Mouse (Mus musculus): ENCODE data around the gene Zfp14. TPM values are rescaled to one million over a fixed set of nuclear protein-coding genes. Genes with fewer than 3 reads are reported as not detected.

Zfp14 gene
- total RNA-seq (2012; rRNA removed) (0.34 TPM in 2 replicates), total RNA-seq (2014; rRNA removed) (0.34 and 0.96 TPM in 2 replicates), polyA plus RNA-seq (2012; ENCODE audit: insufficient read length, low read depth) (0.31 and 0.54 TPM in 2 replicates)

- peak within 1 kb of the TSS; percentile 42 for H3K9ac ChIP-seq (ENCODE audit: insufficient read depth, low read depth)
- peaks cover 1 to 15% of the 10 kb centered on the region in 2 experiments for H3K36me3 ChIP-seq (replicated peaks in 1 of 2; ENCODE audit: control insufficient read depth in 1 of 2, insufficient read depth in 1 of 2, low read length in 1 of 2)
- TF ChIP-seq JUN (IDR thresholded peaks at IDR 0.05; ENCODE audit: insufficient read depth, low read depth, low read length) (no peak), NRF1 (IDR thresholded peaks at IDR 0.05; ENCODE audit: low read depth, low read length) (peak; percentile 87), KAT2A (IDR thresholded peaks at IDR 0.05; ENCODE audit: insufficient replicate concordance, low read length) (peak; percentile 89; the same call in 1 of the 2 replicates), SIN3A (IDR thresholded peaks at IDR 0.05; ENCODE audit: low read length) (peak; percentile 33; the same call in 1 of the 2 replicates), USF1 (IDR thresholded peaks at IDR 0.05; ENCODE audit: low read depth, low read length) (no peak), NELFE (IDR thresholded peaks at IDR 0.05; ENCODE audit: low read depth, low read length) (0 out of 2 replicates have a peak, but pooled peaks have one; percentile 40), GABPA (IDR thresholded peaks at IDR 0.05; ENCODE audit: insufficient replicate concordance, low read depth, low read length) (peak; percentile 9; the same call in 1 of the 2 replicates), MAX (IDR thresholded peaks at IDR 0.05; ENCODE audit: low read length) (no peak), POLR2A (IDR thresholded peaks at IDR 0.05; ENCODE audit: low read depth, low read length) (peak; percentile 81), EP300 (IDR thresholded peaks at IDR 0.05; ENCODE audit: low read length) (no peak), ZMIZ1 (IDR thresholded peaks at IDR 0.05; ENCODE audit: low read depth, low read length) (no peak), ELF1 (IDR thresholded peaks at IDR 0.05; ENCODE audit: low read depth, low read length) (peak; percentile 84), TCF12 (IDR thresholded peaks at IDR 0.05; ENCODE audit: low read depth, low read length) (0 out of 2 replicates have a peak, but pooled peaks have one; percentile 35), UBTF (IDR thresholded peaks at IDR 0.05; ENCODE audit: low read depth, low read length) (no peak), HCFC1 (IDR thresholded peaks at IDR 0.05; ENCODE audit: low read depth, low read length) (peak; percentile 98), TBP (conservative IDR thresholded peaks at IDR 0.05; ENCODE audit: low read depth, low read length) (peak; percentile 69; the same call in 1 of the 2 replicates), ZC3H11A (IDR thresholded peaks at IDR 0.05; ENCODE audit: low read depth, low read length) (no peak), MEF2A (IDR thresholded peaks at IDR 0.05; ENCODE audit: borderline replicate concordance, low read depth, low read length) (no peak)
- H3K79me2 ChIP-seq (replicated peaks; ENCODE audit: control insufficient read depth, extremely low read depth, insufficient read depth, poor library complexity, severe bottlenecking), result no peaks in the 10 kb centered on the region
- dilution Hi-C loops (cut with MboI; ENCODE audit: extremely low pct_ligation_motif_present, extremely low pct_unique_long_range_greater_than_20kb, low sequenced_read_pairs), result no loop called here
- H3K4me1 ChIP-seq (ENCODE audit: control insufficient read depth in 1 of 2, insufficient read depth in 2 of 2), result peaks cover 3 to 19% of the 10 kb centered on the region in 2 experiments
- peak; percentile 89 for DNase-seq (ENCODE audit: extremely low read depth)
- no peaks in the 10 kb centered on the region for H3K27me3 ChIP-seq (replicated peaks)
- H3K27ac ChIP-seq (ENCODE audit: insufficient read depth, low read depth), result peak within 1 kb of the TSS; percentile 34; the same call in 1 of the 2 replicates
- in situ Hi-C loops (cut with MboI; ENCODE audit: low pct_ligation_motif_present, low pct_unique_long_range_greater_than_20kb, low sequenced_read_pairs), result no loop called here
- peak within 1 kb of the TSS; percentile 81 for H3K4me2 ChIP-seq (ENCODE audit: insufficient read depth, low read depth, poor library complexity, severe bottlenecking)
- H3K4me3 ChIP-seq (replicated peaks in 1 of 3; ENCODE audit: low read depth in 2 of 3, low read length in 2 of 3, poor library complexity in 1 of 3), result peak within 1 kb of the TSS; percentile 71 to 85 (median 82)
- no peaks in the 10 kb centered on the region for H3K9me3 ChIP-seq (replicated peaks; ENCODE audit: low read length)
These were observed at the start of gene Zfp14 for GRCm38 (mm10) chr7:30050882-30051548. Gene Zfp14, minus strand, starts transcription at chr7:30051380.

DNA sequence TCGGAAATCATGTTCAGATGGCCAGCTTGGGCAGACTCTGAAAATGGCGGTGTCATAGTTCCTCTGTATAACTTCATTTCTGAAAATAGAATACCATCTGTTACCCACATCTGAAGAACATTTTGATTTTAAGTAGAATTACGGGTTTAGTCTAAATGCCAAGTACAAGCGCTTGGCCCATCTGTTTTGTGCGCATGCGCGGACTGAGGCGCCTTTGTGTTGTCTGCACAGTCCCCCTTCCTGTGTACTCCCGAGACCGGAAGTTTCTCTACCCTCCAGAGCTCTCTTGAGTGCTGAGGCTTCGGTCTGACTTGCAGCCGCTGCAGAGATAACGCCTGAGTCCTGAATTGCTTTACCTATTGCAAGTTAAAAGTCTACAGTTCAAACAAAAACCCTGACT lies 48.1 kb upstream of the Zfp14 start:
- in situ Hi-C loops (cut with MboI; ENCODE audit: low pct_ligation_motif_present, low pct_unique_long_range_greater_than_20kb, low sequenced_read_pairs), result no loop called here
- peak overlapping the region; percentile 24; the same call in 1 of the 2 replicates for H3K4me2 ChIP-seq (ENCODE audit: insufficient read depth, low read depth, poor library complexity, severe bottlenecking)
- no peak overlapping the region for H3K27ac ChIP-seq (ENCODE audit: insufficient read depth, low read depth)
- H3K4me3 ChIP-seq (replicated peaks in 1 of 3; ENCODE audit: low read depth in 2 of 3, low read length in 2 of 3, poor library complexity in 1 of 3), result peak overlapping the region; percentile 33 to 46 (median 40)
- peaks cover 24 to 51% of the 10 kb centered on the region in 2 experiments for H3K36me3 ChIP-seq (replicated peaks in 1 of 2; ENCODE audit: control insufficient read depth in 1 of 2, insufficient read depth in 1 of 2, low read length in 1 of 2)
- dilution Hi-C loops (cut with MboI; ENCODE audit: extremely low pct_ligation_motif_present, extremely low pct_unique_long_range_greater_than_20kb, low sequenced_read_pairs), result no loop called here
- peak; percentile 72 for DNase-seq (ENCODE audit: extremely low read depth)
- TF ChIP-seq RCOR1 (conservative IDR thresholded peaks at IDR 0.05; ENCODE audit: low read depth, low read length), result no peak
- no peak for TF ChIP-seq E2F4 (IDR thresholded peaks at IDR 0.05; ENCODE audit: insufficient replicate concordance, low read depth, low read length)
- TF ChIP-seq ETS1 (conservative IDR thresholded peaks at IDR 0.05; ENCODE audit: low read depth, low read length), result no peak
- no peak for TF ChIP-seq GABPA (IDR thresholded peaks at IDR 0.05; ENCODE audit: insufficient replicate concordance, low read depth, low read length)
- peak; percentile 70 for TF ChIP-seq ELF1 (IDR thresholded peaks at IDR 0.05; ENCODE audit: low read depth, low read length)
- no peak for TF ChIP-seq IRF4 (IDR thresholded peaks at IDR 0.05; ENCODE audit: low read depth, low read length)
- TF ChIP-seq NELFE (IDR thresholded peaks at IDR 0.05; ENCODE audit: low read depth, low read length), result no peak
- TF ChIP-seq MAX (IDR thresholded peaks at IDR 0.05; ENCODE audit: low read length), result no peak
- TF ChIP-seq JUN (IDR thresholded peaks at IDR 0.05; ENCODE audit: insufficient read depth, low read depth, low read length), result no peak
- no peak for TF ChIP-seq PAX5 (IDR thresholded peaks at IDR 0.05; ENCODE audit: low read length)
- TF ChIP-seq MAFK (IDR thresholded peaks at IDR 0.05; ENCODE audit: insufficient replicate concordance, low read length), result no peak
- TF ChIP-seq TCF12 (IDR thresholded peaks at IDR 0.05; ENCODE audit: low read depth, low read length), result no peak
- peak; percentile 22; the same call in 1 of the 2 replicates for TF ChIP-seq POLR2A (IDR thresholded peaks at IDR 0.05; ENCODE audit: low read depth, low read length)
- peak; percentile 87 for TF ChIP-seq NRF1 (IDR thresholded peaks at IDR 0.05; ENCODE audit: low read depth, low read length)
- TF ChIP-seq BHLHE40 (IDR thresholded peaks at IDR 0.05; ENCODE audit: low read depth, low read length), result no peak
- peaks cover 7 to 29% of the 10 kb centered on the region in 2 experiments for H3K4me1 ChIP-seq (ENCODE audit: control insufficient read depth in 1 of 2, insufficient read depth in 2 of 2)
- no peaks in the 10 kb centered on the region for H3K27me3 ChIP-seq (replicated peaks)
- H3K9me3 ChIP-seq (replicated peaks; ENCODE audit: low read length), result peaks cover 16% of the 10 kb centered on the region
- no peak overlapping the region; the same call in 1 of the 2 replicates for H3K9ac ChIP-seq (ENCODE audit: insufficient read depth, low read depth)
- peaks cover 8% of the 10 kb centered on the region; the same call in 1 of the 2 replicates for H3K79me2 ChIP-seq (replicated peaks; ENCODE audit: control insufficient read depth, extremely low read depth, insufficient read depth, poor library complexity, severe bottlenecking)

Data from CH12.LX (cell line).